Comparison of ENCODE assay signal across 19 mouse cellular contexts in genomic region chr16:90524393-90524792, GRCm38 (mm10).
DNase-seq lines count a peak whose midpoint lies in the region; ATAC-seq and TF ChIP-seq lines count a peak whose summit lies in the region.
"Had no signal": no experiment of that assay in that cellular context is flagged by ENCODE, and none has a peak within 500 bp of the region (broad histone marks: within the 10 kb centered on the region; RNA-seq: fewer than 3 reads in every experiment).

No protein-coding gene starts in this region.

- no peak overlapping the region for H3K4me3 ChIP-seq in hindbrain, embryonic 10.5 days
- H3K4me3 ChIP-seq in hindbrain, embryonic 12.5 days = no peak overlapping the region
- H3K4me3 ChIP-seq in E14TG2a.4 (replicated peaks; ENCODE audit: low read length) (peak overlapping the region; percentile 51), ES-E14 (ENCODE audit: insufficient read depth in 1 of 2, low read depth in 1 of 2, low read length in 2 of 2, poor library complexity in 1 of 2, severe bottlenecking in 1 of 2) (peak overlapping the region in 1 of 2 experiments; percentile 32; a peak in 1 of 4 replicates)
- no peak overlapping the region for H3K4me3 ChIP-seq in limb, embryonic 11.5 days (ENCODE audit: low read depth, low read length)
- H3K4me3 ChIP-seq in left cerebral cortex, adult 2 months = no peak overlapping the region
- H3K4me3 ChIP-seq: embryonic facial prominence, embryonic 10.5 days; forebrain, embryonic 15.5 days; heart, embryonic 15.5 days; hindbrain, embryonic 13.5 days had no signal

- no peak overlapping the region for H3K4me2 ChIP-seq in hindbrain, embryonic 12.5 days (replicated peaks)
- no peak overlapping the region for H3K4me2 ChIP-seq in limb, embryonic 11.5 days (ENCODE audit: low read depth, severe bottlenecking)
- H3K4me2 ChIP-seq: forebrain, embryonic 15.5 days; heart, embryonic 15.5 days; hindbrain, embryonic 13.5 days had no signal

- in situ Hi-C loops in ES-E14 (cut with MboI; ENCODE audit: low sequenced_read_pairs in 2 of 2, unreplicated experiment in 2 of 2) = no loop called here

- no peak overlapping the region for H3K9ac ChIP-seq in hindbrain, embryonic 12.5 days
- 0 out of 2 replicates have a peak overlapping the region, but pooled peaks have one; percentile 16 for H3K9ac ChIP-seq in ES-E14 (ENCODE audit: insufficient read depth, low read depth, low read length, poor library complexity, severe bottlenecking)
- H3K9ac ChIP-seq in limb, embryonic 11.5 days (ENCODE audit: low read length) = no peak overlapping the region
- H3K9ac ChIP-seq: forebrain, embryonic 15.5 days; heart, embryonic 15.5 days; hindbrain, embryonic 13.5 days had no signal

- intact Hi-C loops in left cerebral cortex, adult 2 months (cut with DNase I) = no loop called here

- DNase-seq in hindbrain, embryonic 10.5 days (ENCODE audit: low spot score) = no peak
- no peak for DNase-seq in ES-E14 (ENCODE audit: low read depth, low spot score)
- no peak for DNase-seq in limb, embryonic 11.5 days (ENCODE audit: low spot score)
- no peak for DNase-seq in left cerebral cortex, adult 2 months (ENCODE audit: extremely low spot score in 1 of 2, low spot score in 2 of 2)
- no peak for DNase-seq in kidney, postnatal 25 days
- DNase-seq: adrenal gland, adult 2 months; adrenal gland, postnatal 36 days; cerebellum, adult 2 months; cerebellum, postnatal 10 days; gastrocnemius, postnatal 36 days; heart, adult 11 months; heart, postnatal 36 days had no signal

- 98% methylated on average over 18 of the region's 18 CpGs for WGBS in hindbrain, embryonic 10.5 days
- WGBS in hindbrain, embryonic 12.5 days = 98% methylated on average over 18 of the region's 18 CpGs
- WGBS in limb, embryonic 11.5 days = 96% methylated on average over 18 of the region's 18 CpGs

- TF ChIP-seq CTCF in E14TG2a.4 (conservative IDR thresholded peaks at IDR 0.05; ENCODE audit: low read length) = no peak
- no peak for TF ChIP-seq CTCF in left cerebral cortex, adult 2 months (IDR thresholded peaks at IDR 0.05)

- H3K27me3 ChIP-seq in hindbrain, embryonic 10.5 days (ENCODE audit: insufficient read depth, poor library complexity, severe bottlenecking) = 0 out of 2 replicates have a peak, but pooled peaks cover 4% of the 10 kb centered on the region
- H3K27me3 ChIP-seq in hindbrain, embryonic 12.5 days = no peaks in the 10 kb centered on the region
- H3K27me3 ChIP-seq in E14TG2a.4 (ENCODE audit: insufficient read depth, low read length) = peaks cover 29% of the 10 kb centered on the region
- no peaks in the 10 kb centered on the region for H3K27me3 ChIP-seq in limb, embryonic 11.5 days (ENCODE audit: control insufficient read depth, insufficient read depth, low read length)
- H3K27me3 ChIP-seq: forebrain, embryonic 15.5 days; heart, embryonic 15.5 days; hindbrain, embryonic 13.5 days had no signal

- peaks cover 35% of the 10 kb centered on the region for H3K4me1 ChIP-seq in hindbrain, embryonic 10.5 days (replicated peaks)
- H3K4me1 ChIP-seq in hindbrain, embryonic 12.5 days = peaks cover 22% of the 10 kb centered on the region
- H3K4me1 ChIP-seq in E14TG2a.4 (replicated peaks; ENCODE audit: low read depth, low read length) = peaks cover 49% of the 10 kb centered on the region
- H3K4me1 ChIP-seq in ES-E14 (ENCODE audit: control insufficient read depth in 2 of 2, insufficient read depth in 2 of 2, low read length in 2 of 2, poor library complexity in 1 of 2) = peaks cover 16 to 24% of the 10 kb centered on the region in 2 experiments
- H3K4me1 ChIP-seq in limb, embryonic 11.5 days (ENCODE audit: control insufficient read depth, insufficient read depth, low read length) = peaks cover 25% of the 10 kb centered on the region

- ATAC-seq in hindbrain, embryonic 12.5 days (ENCODE audit: low FRiP score) = no peak
- no peak for ATAC-seq in limb, embryonic 11.5 days (ENCODE audit: insufficient number of reproducible peaks, low FRiP score, low TSS enrichment, low read depth)
- ATAC-seq: forebrain, embryonic 15.5 days; hindbrain, postnatal 0 days had no signal

- H3K9me3 ChIP-seq in hindbrain, embryonic 10.5 days = peaks cover 4% of the 10 kb centered on the region; the same call in 1 of the 2 replicates
- no peaks in the 10 kb centered on the region for H3K9me3 ChIP-seq in hindbrain, embryonic 12.5 days (replicated peaks)
- no peaks in the 10 kb centered on the region for H3K9me3 ChIP-seq in E14TG2a.4 (ENCODE audit: low read length)
- H3K9me3 ChIP-seq in ES-E14 (ENCODE audit: control insufficient read depth, insufficient read depth, low read depth, low read length) = no peaks in the 10 kb centered on the region
- H3K9me3 ChIP-seq in limb, embryonic 11.5 days (ENCODE audit: control insufficient read depth, low read length) = no peaks in the 10 kb centered on the region
- H3K9me3 ChIP-seq: embryonic facial prominence, embryonic 10.5 days; forebrain, embryonic 15.5 days; heart, embryonic 15.5 days; hindbrain, embryonic 13.5 days had no signal

- H3K36me3 ChIP-seq in hindbrain, embryonic 10.5 days = no peaks in the 10 kb centered on the region
- no peaks in the 10 kb centered on the region for H3K36me3 ChIP-seq in hindbrain, embryonic 12.5 days
- H3K36me3 ChIP-seq in E14TG2a.4 (ENCODE audit: insufficient read depth, low read length) = no peaks in the 10 kb centered on the region
- no peaks in the 10 kb centered on the region for H3K36me3 ChIP-seq in ES-E14 (ENCODE audit: control insufficient read depth, insufficient read depth, low read length, poor library complexity, severe bottlenecking)
- no peaks in the 10 kb centered on the region for H3K36me3 ChIP-seq in limb, embryonic 11.5 days (ENCODE audit: control insufficient read depth, insufficient read depth, low read length)
- H3K36me3 ChIP-seq: embryonic facial prominence, embryonic 10.5 days; forebrain, embryonic 15.5 days; heart, embryonic 15.5 days; hindbrain, embryonic 13.5 days had no signal

- H3K27ac ChIP-seq in hindbrain, embryonic 10.5 days = peak overlapping the region; percentile 93; the same call in 1 of the 2 replicates
- H3K27ac ChIP-seq in hindbrain, embryonic 12.5 days = no peak overlapping the region
- H3K27ac ChIP-seq in ES-E14 (ENCODE audit: insufficient read depth, low read depth, low read length, poor library complexity, severe bottlenecking) = no peak overlapping the region
- H3K27ac ChIP-seq in limb, embryonic 11.5 days (replicated peaks; ENCODE audit: low read depth, low read length) = peak overlapping the region; percentile 71; the same call in 1 of the 2 replicates
- no peak overlapping the region for H3K27ac ChIP-seq in left cerebral cortex, adult 2 months
- H3K27ac ChIP-seq: forebrain, embryonic 15.5 days; heart, embryonic 15.5 days; hindbrain, embryonic 13.5 days; hindbrain, postnatal 0 days had no signal

TF ChIP-seq in ES-E14, 5 proteins besides CTCF, POLR2A, EP300 and RAD21:
- no peak for TF ChIP-seq ZNF384 (IDR thresholded peaks at IDR 0.05; ENCODE audit: low read depth, low read length)
- no peak for TF ChIP-seq HCFC1 (IDR thresholded peaks at IDR 0.05; ENCODE audit: borderline replicate concordance, insufficient read depth, low read length)
- no peak for TF ChIP-seq CHD2 (IDR thresholded peaks at IDR 0.05; ENCODE audit: low read depth, low read length)
- TF ChIP-seq ZC3H11A (IDR thresholded peaks at IDR 0.05; ENCODE audit: borderline replicate concordance, low read depth, low read length) = no peak
- no peak for TF ChIP-seq MAFK (IDR thresholded peaks at IDR 0.05; ENCODE audit: insufficient read depth, low read depth, low read length)
TF ChIP-seq in ES-E14: peak in this region for 0.

Comparison
In these comparisons a context has a peak if more than half of its experiments do, and no peak if none do; other contexts are left out.
1. H3K27ac ChIP-seq: peak in hindbrain, embryonic 10.5 days (single experiment) and limb, embryonic 11.5 days (single experiment); none in hindbrain, embryonic 12.5 days (single experiment), ES-E14 (single experiment) and left cerebral cortex, adult 2 months (single experiment).